Mouse (Mus musculus): ENCODE measurements at regions not wholly inside any gene's neighbourhood (a gene's known extent, or its start where the extent isn't known, plus 50 kb on each side); places are given as distances from the start of the nearest gene placed in this dataset.

DNA sequence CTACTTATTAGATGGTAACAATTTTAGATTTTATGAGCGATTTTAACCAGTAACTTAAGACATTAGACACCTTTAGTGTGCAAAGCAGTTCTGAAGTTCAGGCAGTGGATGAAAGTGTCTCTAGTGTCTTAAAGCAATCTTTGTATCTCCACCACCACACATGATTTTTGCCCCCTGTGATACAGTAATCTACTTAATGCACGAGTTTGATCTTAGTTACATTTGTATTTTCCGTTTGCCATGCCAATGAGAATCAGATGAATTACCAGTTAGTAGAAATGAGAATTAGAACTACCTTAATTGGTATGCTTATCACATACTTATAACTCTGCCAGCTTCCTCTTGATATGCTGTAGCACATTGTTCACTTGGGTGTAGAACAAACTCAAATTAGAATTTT, 99.9 kb downstream of the Gm11146 start:
- 50% methylated on average over 3 of the region's 3 CpGs for WGBS
- H3K27ac ChIP-seq (ENCODE audit: low read length), result no peak overlapping the region
- peaks cover 12% of the 10 kb centered on the region for H3K4me1 ChIP-seq (ENCODE audit: control insufficient read depth, insufficient read depth, low read length)
- no peak overlapping the region; the same call in none of the 2 replicates for H3K9ac ChIP-seq (ENCODE audit: low read length)
- H3K4me2 ChIP-seq (ENCODE audit: low read depth, low read length), result peak overlapping the region; percentile 59
- ATAC-seq (replicated peaks; ENCODE audit: extremely low read depth, insufficient read depth, low FRiP score), result no peak
- H3K4me3 ChIP-seq (ENCODE audit: low read length), result peak overlapping the region; percentile 42
- no peaks in the 10 kb centered on the region for H3K27me3 ChIP-seq (ENCODE audit: control insufficient read depth, insufficient read depth, low read length)
- peaks cover 6% of the 10 kb centered on the region; the same call in 1 of the 2 replicates for H3K36me3 ChIP-seq (ENCODE audit: control insufficient read depth, insufficient read depth)
- H3K9me3 ChIP-seq (replicated peaks; ENCODE audit: control insufficient read depth, low read length), result no peaks in the 10 kb centered on the region

DNA sequence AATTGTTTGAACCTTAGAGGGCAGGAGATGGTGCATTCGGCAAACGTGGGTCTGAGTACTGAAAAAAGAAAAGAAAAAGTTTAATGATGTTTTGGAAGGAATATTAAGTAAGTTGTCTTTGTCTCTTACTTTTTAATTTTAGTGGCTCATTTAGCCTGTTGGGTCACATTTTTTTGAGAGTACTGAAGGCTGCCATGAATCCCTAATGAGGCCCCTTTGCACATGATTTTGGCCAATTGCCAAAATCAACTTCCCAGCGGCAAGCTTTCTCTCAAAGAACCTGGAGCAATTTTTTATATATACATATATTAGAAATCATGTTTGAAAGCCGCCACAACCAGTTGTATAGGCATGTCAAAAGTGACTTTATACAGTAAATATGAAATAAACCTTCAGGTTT, 100.9 kb downstream of the Gm11146 start:
- no peaks in the 10 kb centered on the region for H3K27me3 ChIP-seq (ENCODE audit: control insufficient read depth, insufficient read depth, low read length)
- WGBS, result 13% methylated on average over 4 of the region's 4 CpGs
- no peak for ATAC-seq (replicated peaks; ENCODE audit: extremely low read depth, insufficient read depth, low FRiP score)

DNA sequence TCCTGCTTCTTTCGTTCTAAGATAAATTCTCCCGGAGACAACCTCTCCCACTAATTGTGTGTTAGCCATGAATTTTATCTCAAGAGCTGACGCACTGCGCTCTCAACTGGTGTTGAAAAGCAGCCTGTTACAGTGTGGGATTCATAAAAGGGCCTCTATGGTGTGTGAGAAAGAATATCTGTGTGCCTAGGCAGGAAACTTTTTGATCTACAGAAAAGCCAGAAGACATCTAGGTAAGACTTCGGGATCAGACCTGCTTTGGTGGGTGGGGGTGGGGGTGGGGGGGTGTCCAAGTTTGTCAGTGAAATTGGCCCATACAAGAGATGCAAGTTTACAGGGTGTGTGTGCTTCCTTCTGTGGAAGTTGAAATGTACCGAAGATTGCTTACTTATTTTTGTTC, 101.5 kb downstream of the Gm11146 start:
- no peaks in the 10 kb centered on the region for H3K27me3 ChIP-seq (ENCODE audit: control insufficient read depth, insufficient read depth, low read length)
- peaks cover 12% of the 10 kb centered on the region for H3K4me1 ChIP-seq (ENCODE audit: control insufficient read depth, insufficient read depth, low read length)
- peak; percentile 94 for ATAC-seq (replicated peaks; ENCODE audit: extremely low read depth, insufficient read depth, low FRiP score)
- H3K36me3 ChIP-seq (ENCODE audit: control insufficient read depth, insufficient read depth), result peaks cover 6% of the 10 kb centered on the region; the same call in 1 of the 2 replicates
- H3K27ac ChIP-seq (ENCODE audit: low read length), result peak overlapping the region; percentile 97
- H3K9ac ChIP-seq (ENCODE audit: low read length), result peak overlapping the region; percentile 74
- H3K4me3 ChIP-seq (ENCODE audit: low read length), result peak overlapping the region; percentile 65
- no peaks in the 10 kb centered on the region for H3K9me3 ChIP-seq (replicated peaks; ENCODE audit: control insufficient read depth, low read length)
- 7% methylated on average over 6 of the region's 6 CpGs for WGBS
- H3K4me2 ChIP-seq (ENCODE audit: low read depth, low read length), result peak overlapping the region; percentile 68

More for the DNA sequence above, 100.9 kb downstream of the Gm11146 start:
- Histone ChIP-seq H3K9me3 (replicated peaks; ENCODE audit: control insufficient read depth, low read length) (no peaks in the 10 kb centered on the region), H3K27ac (ENCODE audit: low read length) (peak overlapping the region; percentile 97), H3K4me3 (ENCODE audit: low read length) (peak overlapping the region; percentile 65), H3K4me1 (ENCODE audit: control insufficient read depth, insufficient read depth, low read length) (peaks cover 12% of the 10 kb centered on the region), H3K36me3 (ENCODE audit: control insufficient read depth, insufficient read depth) (peaks cover 6% of the 10 kb centered on the region; the same call in 1 of the 2 replicates), H3K9ac (ENCODE audit: low read length) (peak overlapping the region; percentile 74), H3K4me2 (ENCODE audit: low read depth, low read length) (peak overlapping the region; percentile 68)

DNA sequence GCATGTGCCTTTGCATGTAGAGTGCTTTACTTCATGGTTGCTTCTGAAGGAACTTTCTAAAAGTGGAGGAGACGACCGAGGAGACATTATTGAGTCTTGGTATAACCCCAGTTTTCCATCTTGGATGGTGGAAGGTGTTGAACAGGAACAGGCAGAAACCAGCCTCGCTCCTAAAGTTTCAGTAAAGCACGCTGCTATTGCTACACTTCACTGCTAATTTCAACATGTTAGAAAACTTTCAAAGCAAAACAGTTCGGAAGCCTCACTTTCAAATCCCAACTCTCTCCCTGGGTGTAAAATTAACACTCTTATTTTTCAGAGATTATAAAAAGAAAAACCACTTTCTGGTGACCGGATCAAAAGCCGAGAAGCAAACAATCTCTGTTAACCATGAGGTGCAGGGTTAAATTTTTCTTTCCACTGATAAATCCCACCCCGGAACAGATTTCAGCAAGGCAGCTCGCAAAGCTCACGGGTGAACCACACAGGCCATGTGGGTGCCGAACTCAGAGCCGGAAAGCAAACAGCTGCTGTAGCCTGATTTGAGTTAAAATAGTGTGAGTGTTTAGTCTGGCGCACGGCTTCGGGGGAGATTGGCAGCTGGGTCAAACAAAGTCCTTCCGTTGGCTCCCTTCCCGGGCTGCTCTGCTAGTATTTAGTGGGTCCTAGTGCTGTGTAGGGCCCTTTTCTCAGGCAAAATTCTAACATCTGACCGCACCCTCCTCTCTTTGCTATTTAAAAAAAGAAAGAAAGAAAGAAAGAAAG, 102.2 kb downstream of the Gm11146 start:
- Histone ChIP-seq H3K4me1 (ENCODE audit: control insufficient read depth, insufficient read depth, low read length) (peaks cover 11% of the 10 kb centered on the region), H3K36me3 (ENCODE audit: control insufficient read depth, insufficient read depth) (0 out of 2 replicates have a peak, but pooled peaks cover 1% of the 10 kb centered on the region), H3K4me3 (ENCODE audit: low read length) (peak overlapping the region; percentile 65), H3K4me2 (ENCODE audit: low read depth, low read length) (peak overlapping the region; percentile 68), H3K27me3 (ENCODE audit: control insufficient read depth, insufficient read depth, low read length) (no peaks in the 10 kb centered on the region), H3K9ac (ENCODE audit: low read length) (peak overlapping the region; percentile 66), H3K9me3 (replicated peaks; ENCODE audit: control insufficient read depth, low read length) (no peaks in the 10 kb centered on the region), H3K27ac (ENCODE audit: low read length) (peak overlapping the region; percentile 97)
- WGBS, result 22% methylated on average over 18 of the region's 18 CpGs
- ATAC-seq (replicated peaks; ENCODE audit: extremely low read depth, insufficient read depth, low FRiP score), result peak; percentile 93

DNA sequence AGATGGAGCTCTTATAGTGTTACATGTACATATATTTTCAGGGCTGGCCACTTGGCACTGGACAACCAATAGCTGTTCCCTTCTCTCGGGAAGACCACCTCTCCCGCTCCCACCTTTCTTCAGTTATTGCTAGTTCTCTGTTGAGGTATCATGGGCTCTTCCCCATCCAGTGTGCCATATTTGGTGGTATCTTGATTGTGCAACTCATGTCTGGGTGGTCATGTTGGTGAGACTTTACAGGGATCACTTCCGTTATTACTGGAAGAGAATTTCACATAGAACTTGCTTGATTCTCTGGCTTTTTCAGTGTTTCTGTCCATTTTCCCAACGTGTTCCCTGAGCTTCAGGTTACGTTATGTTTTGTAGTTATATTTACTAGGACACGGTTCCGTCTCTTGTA, 106.6 kb downstream of the Gm11146 start:
- Histone ChIP-seq H3K27me3 (ENCODE audit: control insufficient read depth, insufficient read depth, low read length) (no peaks in the 10 kb centered on the region), H3K4me3 (ENCODE audit: low read length) (no peak overlapping the region), H3K4me1 (ENCODE audit: control insufficient read depth, insufficient read depth, low read length) (peaks cover 11% of the 10 kb centered on the region), H3K4me2 (ENCODE audit: low read depth, low read length) (no peak overlapping the region), H3K36me3 (ENCODE audit: control insufficient read depth, insufficient read depth) (no peaks in the 10 kb centered on the region), H3K9ac (ENCODE audit: low read length) (no peak overlapping the region), H3K9me3 (replicated peaks; ENCODE audit: control insufficient read depth, low read length) (no peaks in the 10 kb centered on the region), H3K27ac (ENCODE audit: low read length) (no peak overlapping the region)
- WGBS, result 96% methylated on average over 7 of the region's 7 CpGs
- ATAC-seq (replicated peaks; ENCODE audit: extremely low read depth, insufficient read depth, low FRiP score), result no peak

DNA sequence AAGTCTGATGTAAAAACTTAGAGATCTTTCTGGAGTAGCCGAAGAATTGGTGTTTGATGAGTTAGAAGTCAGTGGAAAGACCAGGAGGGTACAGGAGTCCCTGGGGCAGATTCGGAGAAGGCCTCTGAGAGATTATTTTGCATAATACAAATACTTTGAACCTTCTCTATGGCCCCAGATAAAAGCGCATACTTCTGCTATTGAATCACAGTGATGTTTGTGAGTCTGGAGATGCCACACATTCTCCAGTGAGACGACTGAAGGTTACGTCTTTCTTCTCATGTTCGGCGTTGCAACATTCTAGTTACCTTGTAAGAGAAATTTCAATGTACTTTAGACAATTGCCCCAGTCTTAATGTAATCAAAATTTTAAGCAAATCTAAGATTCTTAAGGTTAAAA, 107.9 kb downstream of the Gm11146 start:
- H3K4me2 ChIP-seq (ENCODE audit: low read depth, low read length), result peak overlapping the region; percentile 15; the same call in 1 of the 2 replicates
- 29% methylated on average over 7 of the region's 7 CpGs for WGBS
- no peaks in the 10 kb centered on the region for H3K27me3 ChIP-seq (ENCODE audit: control insufficient read depth, insufficient read depth, low read length)
- peak; percentile 81 for ATAC-seq (replicated peaks; ENCODE audit: extremely low read depth, insufficient read depth, low FRiP score)
- peak overlapping the region; percentile 33 for H3K27ac ChIP-seq (ENCODE audit: low read length)
- H3K9me3 ChIP-seq (replicated peaks; ENCODE audit: control insufficient read depth, low read length), result no peaks in the 10 kb centered on the region
- peaks cover 4% of the 10 kb centered on the region for H3K4me1 ChIP-seq (ENCODE audit: control insufficient read depth, insufficient read depth, low read length)
- no peak overlapping the region for H3K4me3 ChIP-seq (ENCODE audit: low read length)
- no peaks in the 10 kb centered on the region for H3K36me3 ChIP-seq (ENCODE audit: control insufficient read depth, insufficient read depth)
- no peak overlapping the region for H3K9ac ChIP-seq (ENCODE audit: low read length)

DNA sequence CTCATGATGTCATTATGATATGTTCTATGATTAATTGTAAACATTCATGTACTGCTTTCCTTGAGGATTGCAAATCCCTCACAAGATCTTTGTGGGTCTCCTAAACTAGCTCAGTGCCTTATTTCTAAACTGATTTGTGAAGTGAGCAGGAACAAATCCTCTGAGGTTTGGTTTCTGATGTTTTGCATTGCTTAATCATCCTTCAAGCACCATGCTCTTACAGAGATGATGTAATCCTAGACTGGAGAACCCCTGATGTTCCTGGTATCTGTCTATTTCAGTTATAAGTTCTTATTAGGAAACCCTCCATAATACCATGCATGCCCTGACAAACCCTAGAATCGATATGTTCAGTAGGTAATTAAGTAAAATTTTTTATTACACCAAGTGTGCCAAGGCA, 113.7 kb downstream of the Gm11146 start:
- no peak for ATAC-seq (replicated peaks; ENCODE audit: extremely low read depth, insufficient read depth, low FRiP score)

DNA sequence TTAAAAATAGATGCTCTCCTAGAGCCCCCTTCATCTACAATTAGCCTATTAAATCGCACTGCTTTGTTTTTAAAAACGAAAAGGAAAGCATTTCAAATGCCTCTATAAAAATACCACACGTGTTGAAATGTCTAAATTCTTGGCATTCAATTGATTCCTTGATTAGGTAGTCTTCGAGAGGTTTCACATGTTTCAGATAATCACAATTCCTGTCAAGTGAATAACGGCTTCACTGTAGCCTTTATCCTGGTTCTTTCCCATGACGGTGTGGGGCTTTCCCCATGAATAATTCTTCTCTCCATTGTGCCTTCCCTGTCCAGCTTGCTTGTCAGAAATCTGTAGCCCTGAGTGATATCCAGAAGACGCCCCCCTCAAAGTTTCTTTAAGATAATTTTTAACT, 122.1 kb downstream of the Gm11146 start:
- Histone ChIP-seq H3K9ac (ENCODE audit: low read length) (no peak overlapping the region), H3K27ac (ENCODE audit: low read length) (no peak overlapping the region), H3K27me3 (ENCODE audit: control insufficient read depth, insufficient read depth, low read length) (no peaks in the 10 kb centered on the region), H3K9me3 (replicated peaks; ENCODE audit: control insufficient read depth, low read length) (no peaks in the 10 kb centered on the region), H3K4me2 (ENCODE audit: low read depth, low read length) (no peak overlapping the region), H3K4me1 (ENCODE audit: control insufficient read depth, insufficient read depth, low read length) (peaks cover 9% of the 10 kb centered on the region; the same call in 1 of the 2 replicates), H3K4me3 (ENCODE audit: low read length) (no peak overlapping the region), H3K36me3 (ENCODE audit: control insufficient read depth, insufficient read depth) (no peaks in the 10 kb centered on the region)
- WGBS, result 22% methylated on average over 7 of the region's 7 CpGs
- ATAC-seq (replicated peaks; ENCODE audit: extremely low read depth, insufficient read depth, low FRiP score), result no peak

More for the DNA sequence above, 113.7 kb downstream of the Gm11146 start:
- Histone ChIP-seq H3K27ac (ENCODE audit: low read length) (no peak overlapping the region), H3K9ac (ENCODE audit: low read length) (no peak overlapping the region), H3K27me3 (ENCODE audit: control insufficient read depth, insufficient read depth, low read length) (no peaks in the 10 kb centered on the region), H3K4me3 (ENCODE audit: low read length) (no peak overlapping the region), H3K4me1 (ENCODE audit: control insufficient read depth, insufficient read depth, low read length) (no peaks in the 10 kb centered on the region), H3K36me3 (ENCODE audit: control insufficient read depth, insufficient read depth) (no peaks in the 10 kb centered on the region), H3K4me2 (ENCODE audit: low read depth, low read length) (no peak overlapping the region), H3K9me3 (replicated peaks; ENCODE audit: control insufficient read depth, low read length) (no peaks in the 10 kb centered on the region)
- WGBS, result 85% methylated on average over 1 of the region's 1 CpGs

DNA sequence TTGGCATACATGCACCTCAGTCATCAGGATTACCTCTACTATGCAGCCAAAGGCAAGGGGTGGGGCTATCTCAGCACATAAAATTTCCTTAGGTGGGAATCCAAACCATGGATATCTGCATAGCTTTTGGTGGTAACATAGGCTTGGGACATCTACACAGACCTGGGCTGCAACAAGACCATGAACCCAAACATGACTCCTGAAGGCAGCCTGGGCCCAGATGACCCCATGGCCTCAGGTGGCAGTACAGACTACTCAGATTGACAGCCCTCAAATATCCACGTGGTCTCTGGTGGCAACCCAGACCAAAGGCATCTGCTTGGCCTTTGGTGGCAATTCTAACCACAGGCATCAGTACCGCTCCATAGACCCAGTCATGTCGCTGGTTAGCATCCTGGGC, 130.0 kb downstream of the Gm11146 start:
- Histone ChIP-seq H3K9me3 (replicated peaks; ENCODE audit: control insufficient read depth, low read length) (no peaks in the 10 kb centered on the region), H3K4me2 (ENCODE audit: low read depth, low read length) (no peak overlapping the region), H3K27me3 (ENCODE audit: control insufficient read depth, insufficient read depth, low read length) (no peaks in the 10 kb centered on the region), H3K4me3 (ENCODE audit: low read length) (no peak overlapping the region), H3K4me1 (ENCODE audit: control insufficient read depth, insufficient read depth, low read length) (peaks cover 3% of the 10 kb centered on the region; the same call in 1 of the 2 replicates), H3K36me3 (ENCODE audit: control insufficient read depth, insufficient read depth) (no peaks in the 10 kb centered on the region), H3K9ac (ENCODE audit: low read length) (no peak overlapping the region), H3K27ac (ENCODE audit: low read length) (no peak overlapping the region)
- ATAC-seq (replicated peaks; ENCODE audit: extremely low read depth, insufficient read depth, low FRiP score), result no peak
- 94% methylated on average over 3 of the region's 3 CpGs for WGBS
